Mouse (Mus musculus) liver, adult 10 weeks (tissue): ENCODE measurements around the gene Bpifc. TPM values are rescaled to one million over a fixed set of nuclear protein-coding genes. Genes with fewer than 3 reads are reported as not detected.

Experiments used
- polyA plus RNA-seq: library from polyadenylated mRNA; stranded (reverse); fragments of 350-450 nt; fragmentation: Illumina TruSeq; extraction: RNeasy Lipid Tissue Mini Kit (QIAGEN cat#74804); gene quantifications from one replicate; pipeline ENCODE4 v1.2.3, GENCODE M21; 2014; ENCODE audit warnings: low read depth, low replicate concordance

Bpifc gene
- polyA plus RNA-seq: not detected

DNA sequence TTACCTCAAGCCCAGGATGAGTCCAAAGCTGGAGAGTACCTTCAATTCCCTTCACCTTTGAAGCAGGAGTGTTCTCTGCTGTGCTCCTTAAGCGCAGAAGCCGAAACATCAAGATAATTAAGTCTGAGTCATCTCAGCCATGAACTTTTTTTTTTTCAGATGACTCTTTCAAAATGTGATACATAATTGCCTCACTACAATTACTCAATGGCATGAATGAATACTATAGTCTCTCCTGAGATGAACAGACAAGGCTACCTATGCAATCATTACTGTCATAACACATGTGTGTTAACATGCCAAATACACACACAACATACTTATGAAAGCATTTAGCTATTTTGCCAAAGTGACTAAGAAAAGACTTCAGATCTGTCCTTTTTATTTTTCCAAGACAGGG, at the start of gene Bpifc:
Gene Bpifc (minus strand): TSS at position 115 of the 400 bp plus-strand sequence.

DNA sequence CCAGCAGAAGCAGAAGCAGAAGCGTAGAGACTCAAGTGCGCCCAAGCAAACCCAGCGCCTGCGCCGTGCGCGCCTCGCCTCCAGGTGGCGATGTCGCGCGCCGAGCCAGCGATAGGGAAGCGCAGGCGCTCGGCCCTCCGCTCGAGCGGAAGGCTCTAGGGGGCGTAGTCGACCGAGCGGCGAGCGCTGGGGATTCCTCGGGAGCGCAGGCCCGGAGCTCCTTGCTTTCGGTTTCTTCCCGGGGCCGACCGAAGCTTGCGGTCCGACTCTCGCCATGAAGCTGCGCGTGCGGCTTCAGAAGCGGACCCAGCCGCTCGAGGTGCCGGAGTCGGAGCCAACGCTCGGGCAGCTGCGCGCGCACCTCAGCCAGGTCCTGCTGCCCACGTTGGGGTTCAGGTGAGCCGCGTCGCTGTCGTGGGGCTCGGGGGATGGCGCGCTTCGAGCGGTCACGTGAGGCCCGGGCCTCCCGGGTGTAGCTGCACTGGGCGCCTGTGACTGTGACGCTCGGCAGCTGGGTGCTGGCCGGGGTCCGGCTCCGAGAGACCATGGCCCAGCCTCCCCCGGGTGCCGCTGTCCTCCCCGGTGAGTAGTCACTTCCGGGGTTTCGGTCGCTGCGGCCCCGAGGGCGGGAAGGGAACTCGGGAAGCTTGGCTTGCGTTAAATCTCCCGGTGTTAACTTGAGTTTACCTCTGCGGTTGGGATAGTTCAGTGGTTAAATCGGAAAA, 10.2 kb upstream of the Bpifc start, which contains the start of gene Fbxo7:
Gene Fbxo7 (plus strand): TSS at position 224 of the 725 bp plus-strand sequence.

DNA sequence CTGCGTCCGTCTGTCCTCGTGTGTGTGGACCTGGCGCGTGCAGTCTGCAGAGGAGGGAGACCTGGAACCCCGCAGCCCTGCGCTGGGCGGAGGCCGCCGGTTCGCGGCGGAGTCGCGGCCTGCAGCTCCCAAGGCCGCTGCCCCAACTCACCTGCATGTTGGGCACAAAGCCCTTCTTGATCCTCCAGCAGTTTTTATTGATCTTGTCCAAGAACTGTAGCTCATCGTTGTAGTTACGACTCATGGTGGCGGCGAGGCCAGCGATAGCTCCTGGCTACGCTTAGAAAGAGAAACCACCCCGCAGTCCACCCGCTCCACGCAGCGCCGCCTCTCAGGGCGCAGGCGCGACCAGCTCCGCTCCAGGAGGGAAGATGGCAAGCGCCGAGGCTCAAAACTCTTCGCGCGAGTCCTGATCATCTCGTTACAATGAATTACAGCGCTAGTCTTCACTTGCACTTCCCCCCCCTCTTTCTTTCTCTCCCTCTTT, 54.2 kb downstream of the Bpifc start, which contains the start of gene Rtcb:
Gene Rtcb (minus strand): TSS at position 360 of the 487 bp plus-strand sequence.

DNA sequence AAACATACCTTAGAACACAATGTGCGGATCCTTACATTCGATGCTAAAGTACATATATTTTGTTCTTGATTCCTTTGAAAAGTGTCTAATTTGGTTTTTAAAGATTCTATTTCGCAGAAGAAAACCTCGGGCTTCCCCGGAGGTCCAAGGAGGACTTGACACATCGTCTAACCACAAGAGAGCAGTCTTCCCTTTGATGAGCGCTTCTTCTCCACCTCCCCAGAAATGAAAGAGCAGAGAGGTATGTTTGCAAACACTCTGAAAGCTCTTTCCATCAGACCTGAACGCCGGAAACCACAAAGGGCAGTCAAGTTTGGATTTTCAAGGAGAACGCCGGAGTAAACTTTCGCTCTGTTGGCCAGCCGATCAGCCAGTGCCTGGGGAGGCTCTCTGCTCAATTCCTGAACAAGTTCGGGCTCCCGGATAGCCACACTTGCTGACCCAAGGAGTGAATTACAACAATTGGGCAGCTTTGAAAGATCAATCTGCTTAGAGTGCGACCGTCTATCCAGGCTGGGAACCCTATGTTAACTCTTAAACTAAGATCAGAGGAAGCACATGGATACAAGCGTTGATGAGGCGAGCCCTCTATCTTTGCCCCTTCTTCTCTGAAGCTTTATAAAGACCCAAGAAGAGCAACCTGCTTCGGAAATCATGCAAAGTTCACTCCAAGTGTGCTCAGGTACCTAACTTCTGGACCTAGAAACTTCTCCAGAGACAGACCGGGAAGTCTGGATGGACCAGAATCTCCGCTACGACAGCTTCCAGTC, 83.8 kb downstream of the Bpifc start, which contains the start of gene Ascl4:
Gene Ascl4 (plus strand): TSS at position 6 of the 770 bp plus-strand sequence.

DNA sequence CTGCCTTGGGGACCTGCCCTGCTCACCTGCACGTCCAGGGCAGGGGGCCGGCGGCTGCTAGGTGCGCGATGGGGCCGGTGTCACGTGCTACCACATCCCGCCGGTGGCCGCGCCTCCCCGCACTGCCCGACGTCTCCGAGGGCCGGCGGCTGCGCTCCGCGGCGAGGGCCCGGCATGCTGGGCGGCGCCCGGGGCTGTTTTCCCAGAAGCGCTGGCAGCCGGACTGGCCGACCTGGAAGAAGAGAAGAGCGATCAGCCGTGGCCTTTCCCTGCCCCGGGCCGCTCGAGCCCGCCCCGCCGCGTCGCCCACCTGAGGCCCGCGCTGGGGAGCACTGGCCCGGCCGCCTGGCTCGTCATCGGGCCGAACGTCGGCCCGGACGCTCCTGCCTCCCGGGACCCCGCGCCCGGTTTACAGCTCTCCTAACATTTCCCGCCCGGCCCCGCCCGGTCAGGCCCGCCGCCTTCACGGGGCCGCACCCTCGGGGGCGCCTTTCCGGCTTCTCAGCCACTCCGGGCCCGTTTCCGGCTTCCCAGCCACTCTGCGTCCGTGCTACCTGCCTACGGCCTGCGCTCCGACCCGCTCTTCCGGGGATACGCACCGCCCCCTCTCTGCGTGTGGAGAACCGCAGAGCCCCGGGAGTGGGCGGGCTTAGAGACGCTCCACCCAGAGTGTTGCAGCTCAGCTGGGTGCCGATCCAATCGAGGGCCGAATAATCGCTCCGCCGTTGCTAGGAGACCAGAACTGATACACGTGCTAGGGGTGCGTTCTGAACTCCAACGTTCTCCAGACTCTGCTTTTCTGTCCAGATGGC, 95.0 kb downstream of the Bpifc start, which contains the start of gene Prdm4:
Gene Prdm4 (minus strand): TSS at position 645 of the 812 bp plus-strand sequence.

Other genes with a start within 250 kb of the Bpifc start
- 13.3 TPM for gene Pwp1, start 182.4 kb downstream of the Bpifc start, polyA plus RNA-seq
- 3.7 TPM for gene Prdm4, start 94.8 kb downstream of the Bpifc start, polyA plus RNA-seq
- not detected for gene Ascl4, start 84.2 kb downstream of the Bpifc start, polyA plus RNA-seq
- gene Rtcb, start 54.1 kb downstream of the Bpifc start, polyA plus RNA-seq: 22.7 TPM
- gene Fbxo7, start 10.1 kb upstream of the Bpifc start, polyA plus RNA-seq: 11.7 TPM